Mouse (Mus musculus) hindbrain, embryonic 13.5 days (tissue): ENCODE measurements at regions not wholly inside any gene's neighbourhood (a gene's known extent, or its start where the extent isn't known, plus 50 kb on each side); places are given as distances from the start of the nearest gene placed in this dataset.

Experiments used
- ATAC-seq: fragments of 200-750 bp; cut with Nextera tagmentation; 2 replicates; pipeline ENCODE4 v1.8.0; 2017; ENCODE audit warnings: moderate TSS enrichment; ENCODE audit not compliant: low FRiP score
- H3K27ac ChIP-seq: fragments of 300-500 bp; sonication (generic); 2 replicates; pipeline ENCODE4 v1.5.1; 2015; ENCODE audit warnings: inconsistent platforms, mild to moderate bottlenecking, moderate library complexity
- H3K27me3 ChIP-seq: fragments of 300-500 bp; sonication (generic); 2 replicates; pipeline ENCODE4 v1.6.1; 2015; ENCODE audit warnings: mild to moderate bottlenecking, inconsistent platforms
- H3K36me3 ChIP-seq: fragments of 300-500 bp; sonication (generic); 2 replicates; pipeline ENCODE4 v1.6.1; 2015; ENCODE audit warnings: mild to moderate bottlenecking, inconsistent platforms
- H3K4me1 ChIP-seq: fragments of 300-500 bp; sonication (generic); replicated peaks from 2 replicates; pipeline ENCODE4 v1.6.1; 2015; ENCODE audit warnings: inconsistent platforms
- H3K4me2 ChIP-seq: fragments of 300-500 bp; sonication (generic); 2 replicates; pipeline ENCODE4 v1.6.1; 2015; ENCODE audit warnings: inconsistent platforms, mild to moderate bottlenecking, moderate library complexity
- H3K4me3 ChIP-seq: fragments of 300-500 bp; sonication (generic); 2 replicates; pipeline ENCODE4 v1.5.1; 2015; ENCODE audit warnings: mild to moderate bottlenecking, inconsistent platforms
- H3K9ac ChIP-seq: fragments of 300-500 bp; sonication (generic); 2 replicates; pipeline ENCODE4 v1.6.1; 2015; ENCODE audit warnings: mild to moderate bottlenecking, inconsistent platforms
- H3K9me3 ChIP-seq: fragments of 300-500 bp; sonication (generic); 2 replicates; pipeline ENCODE4 v1.6.1; 2016; ENCODE audit warnings: inconsistent platforms
- WGBS: fragments of 180-500 bp; shearing (Covaris S2); methylation state at CpG from one replicate; pipeline ENCODE4 v1.1.7; 2015; 5-methylcytosine and 5-hydroxymethylcytosine counted together

GRCm38 (mm10) chr10:117530859-117531602, 98.3 kb upstream of the Cpm start:
- Histone ChIP-seq H3K9me3 (no peaks in the 10 kb centered on the region), H3K4me2 (no peak overlapping the region), H3K36me3 (no peaks in the 10 kb centered on the region), H3K4me3 (no peak overlapping the region), H3K27me3 (no peaks in the 10 kb centered on the region), H3K27ac (no peak overlapping the region), H3K4me1 (no peaks in the 10 kb centered on the region; the same call in 1 of the 2 replicates), H3K9ac (no peak overlapping the region)
- no peak for ATAC-seq
- 84% methylated on average over 10 of the region's 10 CpGs for WGBS

GRCm38 (mm10) chr10:117530007-117530858, 99.1 kb upstream of the Cpm start:
- no peaks in the 10 kb centered on the region for H3K36me3 ChIP-seq
- no peak overlapping the region for H3K9ac ChIP-seq
- H3K27ac ChIP-seq = no peak overlapping the region
- H3K4me3 ChIP-seq = no peak overlapping the region
- no peaks in the 10 kb centered on the region for H3K9me3 ChIP-seq
- ATAC-seq = no peak
- 76% methylated on average over 15 of the region's 15 CpGs for WGBS
- no peaks in the 10 kb centered on the region for H3K27me3 ChIP-seq
- no peaks in the 10 kb centered on the region; the same call in 1 of the 2 replicates for H3K4me1 ChIP-seq
- H3K4me2 ChIP-seq = no peak overlapping the region

- H3K4me1 ChIP-seq = no peaks in the 10 kb centered on the region; the same call in 1 of the 2 replicates
- no peak for ATAC-seq
- WGBS = 83% methylated on average over 7 of the region's 7 CpGs
- H3K4me3 ChIP-seq = no peak overlapping the region
- no peak overlapping the region for H3K27ac ChIP-seq
- no peaks in the 10 kb centered on the region for H3K27me3 ChIP-seq
- no peaks in the 10 kb centered on the region for H3K36me3 ChIP-seq
- no peak overlapping the region for H3K4me2 ChIP-seq
- no peaks in the 10 kb centered on the region for H3K9me3 ChIP-seq
- H3K9ac ChIP-seq = no peak overlapping the region
Measured at GRCm38 (mm10) chr10:117529269-117530006, 99.9 kb upstream of the Cpm start.

- H3K4me3 ChIP-seq = no peak overlapping the region
- no peak overlapping the region for H3K4me2 ChIP-seq
- no peak overlapping the region for H3K27ac ChIP-seq
- no peaks in the 10 kb centered on the region; the same call in 1 of the 2 replicates for H3K4me1 ChIP-seq
- H3K27me3 ChIP-seq = no peaks in the 10 kb centered on the region
- H3K36me3 ChIP-seq = no peaks in the 10 kb centered on the region
- WGBS = 85% methylated on average over 8 of the region's 8 CpGs
- ATAC-seq = no peak
- no peaks in the 10 kb centered on the region for H3K9me3 ChIP-seq
- H3K9ac ChIP-seq = no peak overlapping the region
Measured at GRCm38 (mm10) chr10:117528575-117529268, 100.6 kb upstream of the Cpm start.

- H3K36me3 ChIP-seq = no peaks in the 10 kb centered on the region
- no peak for ATAC-seq
- no peak overlapping the region for H3K4me2 ChIP-seq
- H3K4me3 ChIP-seq = no peak overlapping the region
- no peak overlapping the region for H3K9ac ChIP-seq
- no peak overlapping the region for H3K27ac ChIP-seq
- H3K27me3 ChIP-seq = no peaks in the 10 kb centered on the region
- H3K9me3 ChIP-seq = no peaks in the 10 kb centered on the region
- 92% methylated on average over 6 of the region's 6 CpGs for WGBS
- H3K4me1 ChIP-seq = no peaks in the 10 kb centered on the region; the same call in 1 of the 2 replicates
Measured at GRCm38 (mm10) chr10:117527979-117528378, 101.3 kb upstream of the Cpm start.

GRCm38 (mm10) chr10:117527243-117527642, 102.1 kb upstream of the Cpm start:
- WGBS = 96% methylated on average over 5 of the region's 5 CpGs
- Histone ChIP-seq H3K4me3 (no peak overlapping the region), H3K9me3 (no peaks in the 10 kb centered on the region), H3K27ac (no peak overlapping the region), H3K4me1 (no peaks in the 10 kb centered on the region; the same call in 1 of the 2 replicates), H3K27me3 (no peaks in the 10 kb centered on the region), H3K9ac (no peak overlapping the region), H3K4me2 (no peak overlapping the region), H3K36me3 (no peaks in the 10 kb centered on the region)
- no peak for ATAC-seq

GRCm38 (mm10) chr10:117526834-117527188, 102.5 kb upstream of the Cpm start:
- no peak for ATAC-seq
- Histone ChIP-seq H3K4me3 (no peak overlapping the region), H3K9me3 (no peaks in the 10 kb centered on the region), H3K9ac (no peak overlapping the region), H3K4me1 (no peaks in the 10 kb centered on the region), H3K36me3 (no peaks in the 10 kb centered on the region), H3K4me2 (no peak overlapping the region), H3K27ac (no peak overlapping the region), H3K27me3 (no peaks in the 10 kb centered on the region)
- 83% methylated on average over 3 of the region's 3 CpGs for WGBS

GRCm38 (mm10) chr10:117526008-117526833, 103.1 kb upstream of the Cpm start:
- 86% methylated on average over 16 of the region's 16 CpGs for WGBS
- Histone ChIP-seq H3K4me2 (no peak overlapping the region), H3K36me3 (no peaks in the 10 kb centered on the region), H3K9me3 (no peaks in the 10 kb centered on the region), H3K27ac (no peak overlapping the region), H3K4me3 (no peak overlapping the region), H3K4me1 (no peaks in the 10 kb centered on the region), H3K27me3 (no peaks in the 10 kb centered on the region), H3K9ac (no peak overlapping the region)
- no peak for ATAC-seq

- Histone ChIP-seq H3K4me2 (no peak overlapping the region), H3K4me3 (no peak overlapping the region), H3K4me1 (no peaks in the 10 kb centered on the region), H3K9ac (no peak overlapping the region), H3K27me3 (no peaks in the 10 kb centered on the region), H3K36me3 (no peaks in the 10 kb centered on the region), H3K9me3 (no peaks in the 10 kb centered on the region), H3K27ac (no peak overlapping the region)
- no peak for ATAC-seq
- WGBS = 62% methylated on average over 3 of the region's 3 CpGs
Measured at GRCm38 (mm10) chr10:117525608-117526007, 103.7 kb upstream of the Cpm start.

GRCm38 (mm10) chr10:117524926-117525565, 104.3 kb upstream of the Cpm start:
- WGBS = 90% methylated on average over 8 of the region's 8 CpGs
- H3K4me1 ChIP-seq = no peaks in the 10 kb centered on the region
- no peak overlapping the region for H3K27ac ChIP-seq
- H3K9ac ChIP-seq = no peak overlapping the region
- no peak overlapping the region for H3K4me3 ChIP-seq
- H3K9me3 ChIP-seq = no peaks in the 10 kb centered on the region
- H3K27me3 ChIP-seq = no peaks in the 10 kb centered on the region
- no peak for ATAC-seq
- H3K36me3 ChIP-seq = no peaks in the 10 kb centered on the region
- no peak overlapping the region for H3K4me2 ChIP-seq

GRCm38 (mm10) chr10:117524101-117524500, 105.2 kb upstream of the Cpm start:
- ATAC-seq = no peak
- no peaks in the 10 kb centered on the region for H3K36me3 ChIP-seq
- H3K4me2 ChIP-seq = no peak overlapping the region
- H3K27me3 ChIP-seq = no peaks in the 10 kb centered on the region
- H3K4me1 ChIP-seq = 0 out of 2 replicates have a peak, but pooled peaks cover 6% of the 10 kb centered on the region
- H3K9me3 ChIP-seq = no peaks in the 10 kb centered on the region
- H3K27ac ChIP-seq = no peak overlapping the region
- 86% methylated on average over 7 of the region's 7 CpGs for WGBS
- H3K4me3 ChIP-seq = no peak overlapping the region
- H3K9ac ChIP-seq = no peak overlapping the region
